Mouse (Mus musculus): ENCODE data around the gene Taf3. TPM values are rescaled to one million over a fixed set of nuclear protein-coding genes. Genes with fewer than 3 reads are reported as not detected.

Gene Taf3
- polyA plus RNA-seq, 1 experiment from 2014 or later, result 12.4 TPM

- Histone ChIP-seq H3K4me2 (no peak overlapping the region), H3K27me3 (no peaks in the 10 kb centered on the region), H3K27ac (no peak overlapping the region), H3K9ac (no peak overlapping the region), H3K36me3 (no peaks in the 10 kb centered on the region), H3K4me1 (peaks cover 4% of the 10 kb centered on the region; the same call in 1 of the 2 replicates), H3K4me3 (no peak overlapping the region), H3K9me3 (no peaks in the 10 kb centered on the region)
- 86% methylated on average over 4 of the region's 4 CpGs for WGBS
- ATAC-seq (ENCODE audit: insufficient number of reproducible peaks, low FRiP score, low TSS enrichment, low read depth), result no peak
These were observed 39.8 kb downstream of the Taf3 start for GRCm38 (mm10) chr2:10008593-10008992.

- no peak overlapping the region for H3K4me3 ChIP-seq
- 84% methylated on average over 8 of the region's 8 CpGs for WGBS
- H3K9me3 ChIP-seq, result no peaks in the 10 kb centered on the region
- H3K9ac ChIP-seq, result no peak overlapping the region
- H3K4me2 ChIP-seq, result no peak overlapping the region
- H3K36me3 ChIP-seq, result no peaks in the 10 kb centered on the region
- ATAC-seq (ENCODE audit: insufficient number of reproducible peaks, low FRiP score, low TSS enrichment, low read depth), result no peak
- peaks cover 8% of the 10 kb centered on the region; the same call in 1 of the 2 replicates for H3K4me1 ChIP-seq
- no peaks in the 10 kb centered on the region for H3K27me3 ChIP-seq
- no peak overlapping the region for H3K27ac ChIP-seq
These were observed 43.3 kb downstream of the Taf3 start for GRCm38 (mm10) chr2:10004960-10005621.

GRCm38 (mm10) chr2:10003358-10003757 is 45.0 kb downstream of the Taf3 start:
- Histone ChIP-seq H3K4me2 (no peak overlapping the region), H3K27ac (no peak overlapping the region), H3K36me3 (no peaks in the 10 kb centered on the region), H3K9ac (no peak overlapping the region), H3K9me3 (no peaks in the 10 kb centered on the region), H3K27me3 (no peaks in the 10 kb centered on the region), H3K4me1 (peaks cover 11% of the 10 kb centered on the region; the same call in 1 of the 2 replicates), H3K4me3 (no peak overlapping the region)
- 75% methylated on average over 5 of the region's 5 CpGs for WGBS
- peak; percentile 40; the same call in 1 of the 2 replicates for ATAC-seq (ENCODE audit: insufficient number of reproducible peaks, low FRiP score, low TSS enrichment, low read depth)

- Histone ChIP-seq H3K4me2 (no peak overlapping the region), H3K9me3 (no peaks in the 10 kb centered on the region), H3K4me3 (no peak overlapping the region), H3K27ac (no peak overlapping the region), H3K9ac (no peak overlapping the region), H3K36me3 (no peaks in the 10 kb centered on the region), H3K4me1 (peaks cover 11% of the 10 kb centered on the region; the same call in 1 of the 2 replicates), H3K27me3 (no peaks in the 10 kb centered on the region)
- ATAC-seq (ENCODE audit: insufficient number of reproducible peaks, low FRiP score, low TSS enrichment, low read depth), result no peak
- 81% methylated on average over 2 of the region's 2 CpGs for WGBS
These were observed 46.8 kb downstream of the Taf3 start for GRCm38 (mm10) chr2:10001591-10001990.

GRCm38 (mm10) chr2:9997535-9997934 is 50.9 kb downstream of the Taf3 start:
- no peak overlapping the region for H3K27ac ChIP-seq
- H3K9ac ChIP-seq, result no peak overlapping the region
- H3K27me3 ChIP-seq, result no peaks in the 10 kb centered on the region
- H3K36me3 ChIP-seq, result no peaks in the 10 kb centered on the region
- WGBS, result 87% methylated on average over 7 of the region's 7 CpGs
- H3K4me2 ChIP-seq, result no peak overlapping the region
- H3K4me3 ChIP-seq, result no peak overlapping the region
- no peak for ATAC-seq (ENCODE audit: insufficient number of reproducible peaks, low FRiP score, low TSS enrichment, low read depth)
- peaks cover 3% of the 10 kb centered on the region; the same call in 1 of the 2 replicates for H3K4me1 ChIP-seq
- H3K9me3 ChIP-seq, result no peaks in the 10 kb centered on the region

GRCm38 (mm10) chr2:9996111-9996510 is 52.3 kb downstream of the Taf3 start:
- ATAC-seq (ENCODE audit: insufficient number of reproducible peaks, low FRiP score, low TSS enrichment, low read depth), result no peak
- peaks cover 3% of the 10 kb centered on the region; the same call in 1 of the 2 replicates for H3K4me1 ChIP-seq
- H3K27ac ChIP-seq, result no peak overlapping the region
- H3K4me2 ChIP-seq, result no peak overlapping the region
- H3K9me3 ChIP-seq, result no peaks in the 10 kb centered on the region
- H3K4me3 ChIP-seq, result no peak overlapping the region
- WGBS, result 96% methylated on average over 5 of the region's 5 CpGs
- H3K9ac ChIP-seq, result no peak overlapping the region
- H3K27me3 ChIP-seq, result no peaks in the 10 kb centered on the region
- H3K36me3 ChIP-seq, result no peaks in the 10 kb centered on the region

GRCm38 (mm10) chr2:9990690-9991229 is 57.6 kb downstream of the Taf3 start:
- no peaks in the 10 kb centered on the region for H3K36me3 ChIP-seq
- WGBS, result 34% methylated on average over 4 of the region's 4 CpGs

GRCm38 (mm10) chr2:9989649-9990547 is 58.5 kb downstream of the Taf3 start:
- H3K27me3 ChIP-seq, result no peaks in the 10 kb centered on the region
- H3K9ac ChIP-seq, result no peak overlapping the region
- no peak overlapping the region for H3K4me3 ChIP-seq
- no peaks in the 10 kb centered on the region for H3K9me3 ChIP-seq
- peaks cover 3% of the 10 kb centered on the region; the same call in 1 of the 2 replicates for H3K4me1 ChIP-seq
- ATAC-seq (ENCODE audit: insufficient number of reproducible peaks, low FRiP score, low TSS enrichment, low read depth), result no peak
- no peak overlapping the region for H3K4me2 ChIP-seq
- H3K27ac ChIP-seq, result no peak overlapping the region
- H3K36me3 ChIP-seq, result no peaks in the 10 kb centered on the region
- WGBS, result 56% methylated on average over 17 of the region's 17 CpGs

More at GRCm38 (mm10) chr2:9990690-9991229, 57.6 kb downstream of the Taf3 start:
- no peaks in the 10 kb centered on the region for H3K9me3 ChIP-seq
- no peak overlapping the region for H3K9ac ChIP-seq
- H3K4me3 ChIP-seq, result no peak overlapping the region
- ATAC-seq (ENCODE audit: insufficient number of reproducible peaks, low FRiP score, low TSS enrichment, low read depth), result no peak
- H3K4me1 ChIP-seq, result peaks cover 3% of the 10 kb centered on the region; the same call in 1 of the 2 replicates
- H3K27ac ChIP-seq, result no peak overlapping the region
- no peak overlapping the region for H3K4me2 ChIP-seq
- no peaks in the 10 kb centered on the region for H3K27me3 ChIP-seq

GRCm38 (mm10) chr2:9988290-9988689 is 60.1 kb downstream of the Taf3 start:
- H3K4me3 ChIP-seq, result no peak overlapping the region
- no peak overlapping the region for H3K9ac ChIP-seq
- no peaks in the 10 kb centered on the region for H3K27me3 ChIP-seq
- no peak for ATAC-seq (ENCODE audit: insufficient number of reproducible peaks, low FRiP score, low TSS enrichment, low read depth)
- no peak overlapping the region for H3K27ac ChIP-seq
- no peaks in the 10 kb centered on the region for H3K9me3 ChIP-seq
- peaks cover 3% of the 10 kb centered on the region; the same call in 1 of the 2 replicates for H3K4me1 ChIP-seq
- 84% methylated on average over 4 of the region's 4 CpGs for WGBS
- H3K4me2 ChIP-seq, result no peak overlapping the region
- no peaks in the 10 kb centered on the region for H3K36me3 ChIP-seq

GRCm38 (mm10) chr2:9985979-9986447 is 62.4 kb downstream of the Taf3 start:
- ATAC-seq (ENCODE audit: insufficient number of reproducible peaks, low FRiP score, low TSS enrichment, low read depth), result no peak
- Histone ChIP-seq H3K9me3 (no peaks in the 10 kb centered on the region), H3K36me3 (no peaks in the 10 kb centered on the region), H3K27me3 (no peaks in the 10 kb centered on the region), H3K4me3 (no peak overlapping the region), H3K9ac (no peak overlapping the region), H3K4me1 (peaks cover 4% of the 10 kb centered on the region; the same call in 1 of the 2 replicates), H3K4me2 (no peak overlapping the region), H3K27ac (no peak overlapping the region)
- 9% methylated on average over 6 of the region's 6 CpGs for WGBS

- Histone ChIP-seq H3K4me1 (peaks cover 2% of the 10 kb centered on the region; the same call in 1 of the 2 replicates), H3K27me3 (no peaks in the 10 kb centered on the region), H3K27ac (no peak overlapping the region), H3K9ac (no peak overlapping the region), H3K4me3 (no peak overlapping the region), H3K9me3 (no peaks in the 10 kb centered on the region), H3K36me3 (no peaks in the 10 kb centered on the region), H3K4me2 (no peak overlapping the region)
- no peak for ATAC-seq (ENCODE audit: insufficient number of reproducible peaks, low FRiP score, low TSS enrichment, low read depth)
- WGBS, result 17% methylated on average over 5 of the region's 5 CpGs
These were observed 66.0 kb downstream of the Taf3 start for GRCm38 (mm10) chr2:9982446-9982845.
